In the genomic region with DNA sequence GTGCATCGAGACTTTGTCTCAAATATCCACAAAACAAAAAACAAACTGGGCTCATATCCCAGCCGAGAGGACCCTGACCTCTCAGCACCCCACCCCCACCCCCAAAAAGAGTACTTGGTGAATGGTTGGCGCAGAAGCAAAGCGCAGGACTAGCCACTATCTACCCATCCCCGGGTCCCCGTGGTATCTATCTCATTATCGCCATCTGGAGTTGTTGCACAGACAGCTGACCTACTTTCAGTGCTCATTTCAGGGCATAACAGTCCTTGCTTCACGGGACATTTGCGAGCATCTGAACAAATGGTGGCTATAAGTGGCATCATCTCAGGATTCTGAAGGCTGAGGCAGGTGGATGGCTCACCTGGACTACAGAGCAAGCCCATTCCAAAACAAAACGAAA, we compare ENCODE assay signal across 10 mouse cellular contexts. TPM values are rescaled to one million over a fixed set of nuclear protein-coding genes. Genes with fewer than 3 reads are reported as not detected.
DNase-seq lines count a peak whose midpoint lies in the region; ATAC-seq lines count a peak whose summit lies in the region.
"Had no signal": no experiment of that assay in that cellular context is flagged by ENCODE, and none has a peak within 500 bp of the region (broad histone marks: within the 10 kb centered on the region; RNA-seq: fewer than 3 reads in every experiment).

No protein-coding gene starts in this region.

- H3K4me1 ChIP-seq in kidney, embryonic 14.5 days (ENCODE audit: control insufficient read depth, insufficient read depth, low read length): peaks cover 10% of the 10 kb centered on the region
- H3K4me1 ChIP-seq in embryonic facial prominence, embryonic 12.5 days: peaks cover 4% of the 10 kb centered on the region; the same call in 1 of the 2 replicates
- H3K4me1 ChIP-seq in hindbrain, embryonic 15.5 days (replicated peaks): peaks cover 13% of the 10 kb centered on the region
- H3K4me1 ChIP-seq in midbrain, embryonic 16.5 days (ENCODE audit: control insufficient read depth, insufficient read depth, low read length): no peaks in the 10 kb centered on the region

- DNase-seq in kidney, postnatal 25 days: no peak
- no peak for DNase-seq in ovary, postnatal 10 days (ENCODE audit: low spot score)
- DNase-seq in spleen, postnatal 14 days (ENCODE audit: low spot score in 2 of 2): no peak

- H3K4me2 ChIP-seq in kidney, embryonic 14.5 days (replicated peaks; ENCODE audit: low read depth, low read length): peak overlapping the region; percentile 42
- peak overlapping the region; percentile 42 for H3K4me2 ChIP-seq in embryonic facial prominence, embryonic 12.5 days (replicated peaks)
- H3K4me2 ChIP-seq in hindbrain, embryonic 15.5 days: peak overlapping the region; percentile 39
- peak overlapping the region; percentile 5; the same call in 1 of the 2 replicates for H3K4me2 ChIP-seq in midbrain, embryonic 16.5 days (ENCODE audit: low read length)
- H3K4me2 ChIP-seq: midbrain, embryonic 12.5 days had no signal

- WGBS in kidney, embryonic 14.5 days: 13% methylated on average over 10 of the region's 10 CpGs
- 14% methylated on average over 10 of the region's 10 CpGs for WGBS in embryonic facial prominence, embryonic 12.5 days
- WGBS in hindbrain, embryonic 15.5 days: 13% methylated on average over 10 of the region's 10 CpGs
- 15% methylated on average over 10 of the region's 10 CpGs for WGBS in midbrain, embryonic 16.5 days

- H3K9me3 ChIP-seq in kidney, embryonic 14.5 days (ENCODE audit: control insufficient read depth, low read length): no peaks in the 10 kb centered on the region
- H3K9me3 ChIP-seq in embryonic facial prominence, embryonic 12.5 days: no peaks in the 10 kb centered on the region
- H3K9me3 ChIP-seq in hindbrain, embryonic 15.5 days: no peaks in the 10 kb centered on the region
- no peaks in the 10 kb centered on the region for H3K9me3 ChIP-seq in midbrain, embryonic 16.5 days (replicated peaks; ENCODE audit: control insufficient read depth, low read length, poor library complexity, severe bottlenecking)
- H3K9me3 ChIP-seq: midbrain, embryonic 12.5 days had no signal

- ATAC-seq in kidney, embryonic 14.5 days (ENCODE audit: low FRiP score, low TSS enrichment): no peak
- ATAC-seq in embryonic facial prominence, embryonic 12.5 days (ENCODE audit: insufficient number of reproducible peaks, insufficient read depth, low FRiP score, low TSS enrichment): no peak
- 0 out of 2 replicates have a peak, but pooled peaks have one; percentile 20 for ATAC-seq in hindbrain, embryonic 15.5 days (ENCODE audit: low FRiP score, low read depth)
- no peak for ATAC-seq in midbrain, embryonic 16.5 days

- H3K27me3 ChIP-seq in kidney, embryonic 14.5 days (ENCODE audit: control insufficient read depth, insufficient read depth, low read length): peaks cover 5% of the 10 kb centered on the region
- peaks cover 21% of the 10 kb centered on the region for H3K27me3 ChIP-seq in embryonic facial prominence, embryonic 12.5 days
- peaks cover 18% of the 10 kb centered on the region for H3K27me3 ChIP-seq in hindbrain, embryonic 15.5 days
- H3K27me3 ChIP-seq in midbrain, embryonic 16.5 days (ENCODE audit: control insufficient read depth, insufficient read depth, low read depth, low read length): peaks cover 11% of the 10 kb centered on the region; the same call in 1 of the 2 replicates
- H3K27me3 ChIP-seq: Patski had no signal

- peak overlapping the region; percentile 36 for H3K4me3 ChIP-seq in kidney, embryonic 14.5 days (ENCODE audit: low read length)
- H3K4me3 ChIP-seq in embryonic facial prominence, embryonic 12.5 days: 0 out of 2 replicates have a peak overlapping the region, but pooled peaks have one; percentile 28
- H3K4me3 ChIP-seq in hindbrain, embryonic 15.5 days: no peak overlapping the region
- no peak overlapping the region for H3K4me3 ChIP-seq in midbrain, embryonic 16.5 days (ENCODE audit: low read depth, low read length)
- H3K4me3 ChIP-seq: midbrain, embryonic 12.5 days had no signal

- H3K27ac ChIP-seq in kidney, embryonic 14.5 days (ENCODE audit: low read depth, low read length): no peak overlapping the region
- H3K27ac ChIP-seq in embryonic facial prominence, embryonic 12.5 days: no peak overlapping the region
- H3K27ac ChIP-seq in hindbrain, embryonic 15.5 days (replicated peaks): no peak overlapping the region
- H3K27ac ChIP-seq in midbrain, embryonic 16.5 days (ENCODE audit: low read length): no peak overlapping the region
- H3K27ac ChIP-seq: midbrain, embryonic 12.5 days had no signal

- H3K9ac ChIP-seq in kidney, embryonic 14.5 days (ENCODE audit: low read depth, low read length): 0 out of 2 replicates have a peak overlapping the region, but pooled peaks have one; percentile 54
- H3K9ac ChIP-seq in embryonic facial prominence, embryonic 12.5 days: no peak overlapping the region
- no peak overlapping the region for H3K9ac ChIP-seq in hindbrain, embryonic 15.5 days
- H3K9ac ChIP-seq in midbrain, embryonic 16.5 days (ENCODE audit: low read depth, low read length): no peak overlapping the region
- H3K9ac ChIP-seq: midbrain, embryonic 12.5 days had no signal

- 0 out of 2 replicates have a peak, but pooled peaks cover 2% of the 10 kb centered on the region for H3K36me3 ChIP-seq in kidney, embryonic 14.5 days (ENCODE audit: control insufficient read depth, insufficient read depth, low read length)
- no peaks in the 10 kb centered on the region for H3K36me3 ChIP-seq in embryonic facial prominence, embryonic 12.5 days
- H3K36me3 ChIP-seq in hindbrain, embryonic 15.5 days: no peaks in the 10 kb centered on the region
- no peaks in the 10 kb centered on the region for H3K36me3 ChIP-seq in midbrain, embryonic 16.5 days (ENCODE audit: control insufficient read depth, insufficient read depth, low read length)

RNA-seq across cellular contexts. Expression of gene Cnksr1, which starts 0.5 kb away (rescaled TPM):
- polyA plus RNA-seq in kidney, embryonic 14.5 days (2014; fragmentation: Nextera tagmentation; extraction: Ambion mirVana): 5.0 and 6.4 TPM in 2 replicates
- 2.1 and 2.5 TPM in 2 replicates for polyA plus RNA-seq in embryonic facial prominence, embryonic 12.5 days (2016; fragmentation: Nextera tagmentation; extraction: Ambion mirVana)
- 0.10 and 0.30 TPM in 2 replicates for polyA plus RNA-seq in hindbrain, embryonic 15.5 days (2015; fragmentation: Nextera tagmentation; extraction: Ambion mirVana)
- polyA plus RNA-seq in midbrain, embryonic 16.5 days (2015; fragmentation: Nextera tagmentation; extraction: Ambion mirVana): 0.11 and 0.13 TPM in 2 replicates

RNA-seq across cellular contexts. Expression of gene E130218I03Rik, which starts 4.8 kb away (rescaled TPM):
- polyA plus RNA-seq in kidney, embryonic 14.5 days (2014; fragmentation: Nextera tagmentation; extraction: Ambion mirVana): 0.41 TPM in 1 of 2 replicates, not detected in the other
- polyA plus RNA-seq in embryonic facial prominence, embryonic 12.5 days (2016; fragmentation: Nextera tagmentation; extraction: Ambion mirVana): 1.4 and 1.7 TPM in 2 replicates
- polyA plus RNA-seq in hindbrain, embryonic 15.5 days (2015; fragmentation: Nextera tagmentation; extraction: Ambion mirVana): 0.48 and 0.64 TPM in 2 replicates
- polyA plus RNA-seq in midbrain, embryonic 16.5 days (2015; fragmentation: Nextera tagmentation; extraction: Ambion mirVana): 0.24 and 0.51 TPM in 2 replicates

RNA-seq across cellular contexts. Expression of gene Zfp593, which starts 6.7 kb away (rescaled TPM):
- 17.5 and 18.9 TPM in 2 replicates for polyA plus RNA-seq in kidney, embryonic 14.5 days (2014; fragmentation: Nextera tagmentation; extraction: Ambion mirVana)
- polyA plus RNA-seq in embryonic facial prominence, embryonic 12.5 days (2016; fragmentation: Nextera tagmentation; extraction: Ambion mirVana): 19.5 and 19.8 TPM in 2 replicates
- 13.3 and 13.8 TPM in 2 replicates for polyA plus RNA-seq in hindbrain, embryonic 15.5 days (2015; fragmentation: Nextera tagmentation; extraction: Ambion mirVana)
- polyA plus RNA-seq in midbrain, embryonic 16.5 days (2015; fragmentation: Nextera tagmentation; extraction: Ambion mirVana): 12.4 and 13.4 TPM in 2 replicates

RNA-seq across cellular contexts. Expression of gene Gm30191, which starts 8.0 kb away (rescaled TPM):
- polyA plus RNA-seq in kidney, embryonic 14.5 days (2014; fragmentation: Nextera tagmentation; extraction: Ambion mirVana): not detected in 2 replicates
- polyA plus RNA-seq in embryonic facial prominence, embryonic 12.5 days (2016; fragmentation: Nextera tagmentation; extraction: Ambion mirVana): not detected in 2 replicates
- 0.52 and 0.83 TPM in 2 replicates for polyA plus RNA-seq in hindbrain, embryonic 15.5 days (2015; fragmentation: Nextera tagmentation; extraction: Ambion mirVana)
- polyA plus RNA-seq in midbrain, embryonic 16.5 days (2015; fragmentation: Nextera tagmentation; extraction: Ambion mirVana): not detected in 2 replicates
- polyA plus RNA-seq: gonadal fat pad, adult 2 months; midbrain, embryonic 12.5 days; Patski had no signal

RNA-seq across cellular contexts. Expression of gene Catsper4, which starts 11.5 kb away (rescaled TPM):
- 0.26 and 0.37 TPM in 2 replicates for polyA plus RNA-seq in kidney, embryonic 14.5 days (2014; fragmentation: Nextera tagmentation; extraction: Ambion mirVana)
- polyA plus RNA-seq in embryonic facial prominence, embryonic 12.5 days (2016; fragmentation: Nextera tagmentation; extraction: Ambion mirVana): 0.15 TPM in 1 of 2 replicates, not detected in the other
- 0.13 and 0.34 TPM in 2 replicates for polyA plus RNA-seq in hindbrain, embryonic 15.5 days (2015; fragmentation: Nextera tagmentation; extraction: Ambion mirVana)
- not detected in 2 replicates for polyA plus RNA-seq in midbrain, embryonic 16.5 days (2015; fragmentation: Nextera tagmentation; extraction: Ambion mirVana)
- polyA plus RNA-seq: midbrain, embryonic 12.5 days had no signal

Comparison
In these comparisons a context has a peak if more than half of its experiments do, and no peak if none do; other contexts are left out.
1. H3K4me3 ChIP-seq: peak in kidney, embryonic 14.5 days (single experiment) and embryonic facial prominence, embryonic 12.5 days (single experiment); none in hindbrain, embryonic 15.5 days (single experiment) and midbrain, embryonic 16.5 days (single experiment).
2. Peak in every context shown above with its lines, with median percentiles within 50 percentile points of each other: H3K4me2 ChIP-seq.